Comparison of ENCODE assay signal across 34 mouse cellular contexts in the genomic region with DNA sequence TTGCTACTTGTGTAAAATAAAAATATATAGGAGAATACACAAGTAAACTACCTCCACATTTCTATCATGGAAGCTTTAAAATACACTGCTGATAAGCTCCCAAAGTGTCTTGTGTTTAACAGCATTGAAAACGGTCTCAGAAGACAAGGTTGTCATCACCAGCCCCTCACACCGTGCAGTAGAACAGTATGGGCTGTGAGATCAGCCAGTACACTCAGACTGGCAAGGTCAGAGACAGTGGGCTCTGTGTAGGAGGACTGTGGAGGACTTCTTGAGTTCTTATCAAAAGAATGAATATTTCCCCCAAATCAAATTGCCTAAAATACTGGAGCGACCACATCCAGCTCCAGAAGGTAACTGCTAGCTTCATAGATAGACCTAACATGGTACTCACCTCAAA. TPM values are rescaled to one million over a fixed set of nuclear protein-coding genes. Genes with fewer than 3 reads are reported as not detected.
A peak's percentile ranks its signal among the peaks of the same experiment; 100 is the strongest.
DNase-seq lines count a peak whose midpoint lies in the region; ATAC-seq and TF ChIP-seq lines count a peak whose summit lies in the region.
"Had no signal": no experiment of that assay in that cellular context is flagged by ENCODE, and none has a peak within 500 bp of the region (broad histone marks: within the 10 kb centered on the region; RNA-seq: fewer than 3 reads in every experiment).

No protein-coding gene starts in this region.

- no peaks in the 10 kb centered on the region for H3K79me2 ChIP-seq in CH12.LX (replicated peaks; ENCODE audit: control insufficient read depth, extremely low read depth, insufficient read depth, poor library complexity, severe bottlenecking)

- no peak overlapping the region for H3K27ac ChIP-seq in heart, embryonic 10.5 days
- no peak overlapping the region for H3K27ac ChIP-seq in intestine, embryonic 14.5 days (ENCODE audit: low read depth)
- no peak overlapping the region for H3K27ac ChIP-seq in intestine, embryonic 15.5 days
- H3K27ac ChIP-seq in CH12.LX (ENCODE audit: insufficient read depth, low read depth), result peak overlapping the region; percentile 91
- H3K27ac ChIP-seq: hindbrain, embryonic 10.5 days; hindbrain, embryonic 15.5 days; kidney, postnatal 0 days; liver, embryonic 15.5 days; lung, embryonic 15.5 days; midbrain, embryonic 12.5 days; neural tube, embryonic 13.5 days; stomach, embryonic 15.5 days had no signal

- H3K9me3 ChIP-seq in heart, embryonic 10.5 days, result no peaks in the 10 kb centered on the region; the same call in 1 of the 2 replicates
- peaks cover 10% of the 10 kb centered on the region; the same call in 1 of the 2 replicates for H3K9me3 ChIP-seq in intestine, embryonic 14.5 days (ENCODE audit: control insufficient read depth, low read length)
- no peaks in the 10 kb centered on the region for H3K9me3 ChIP-seq in intestine, embryonic 15.5 days
- H3K9me3 ChIP-seq in CH12.LX (replicated peaks; ENCODE audit: low read length), result peaks cover 16% of the 10 kb centered on the region
- H3K9me3 ChIP-seq: liver, embryonic 15.5 days; lung, embryonic 15.5 days; stomach, embryonic 15.5 days had no signal

- peaks cover 26% of the 10 kb centered on the region for H3K4me1 ChIP-seq in heart, embryonic 10.5 days
- H3K4me1 ChIP-seq in intestine, embryonic 14.5 days (replicated peaks; ENCODE audit: control insufficient read depth, insufficient read depth, low read length), result no peaks in the 10 kb centered on the region
- no peaks in the 10 kb centered on the region for H3K4me1 ChIP-seq in intestine, embryonic 15.5 days (replicated peaks)
- H3K4me1 ChIP-seq in CH12.LX (ENCODE audit: control insufficient read depth in 1 of 2, insufficient read depth in 2 of 2), result peaks cover 10 to 41% of the 10 kb centered on the region in 2 experiments
- H3K4me1 ChIP-seq: hindbrain, embryonic 10.5 days; hindbrain, embryonic 15.5 days; lung, embryonic 15.5 days; midbrain, embryonic 12.5 days; neural tube, embryonic 13.5 days; stomach, embryonic 15.5 days had no signal

- no peak overlapping the region for H3K9ac ChIP-seq in intestine, embryonic 14.5 days (ENCODE audit: low read length)
- H3K9ac ChIP-seq in intestine, embryonic 15.5 days, result no peak overlapping the region
- H3K9ac ChIP-seq in CH12.LX (ENCODE audit: insufficient read depth, low read depth), result no peak overlapping the region
- H3K9ac ChIP-seq: hindbrain, embryonic 15.5 days; liver, embryonic 15.5 days; lung, embryonic 15.5 days; midbrain, embryonic 12.5 days; neural tube, embryonic 13.5 days; stomach, embryonic 15.5 days had no signal

- no peak for TF ChIP-seq POLR2A in CH12.LX (IDR thresholded peaks at IDR 0.05; ENCODE audit: low read depth, low read length)

- no peak for TF ChIP-seq CTCF in CH12.LX (conservative IDR thresholded peaks at IDR 0.05 in 1 of 2, IDR thresholded peaks at IDR 0.05 in 1 of 2; ENCODE audit: low read depth in 2 of 2, low read length in 2 of 2)

- H3K4me2 ChIP-seq in intestine, embryonic 14.5 days (ENCODE audit: low read length), result no peak overlapping the region
- H3K4me2 ChIP-seq in intestine, embryonic 15.5 days (replicated peaks), result no peak overlapping the region
- no peak overlapping the region for H3K4me2 ChIP-seq in CH12.LX (ENCODE audit: insufficient read depth, low read depth, poor library complexity, severe bottlenecking)
- H3K4me2 ChIP-seq: hindbrain, embryonic 15.5 days; liver, embryonic 15.5 days; lung, embryonic 15.5 days; midbrain, embryonic 12.5 days; neural tube, embryonic 13.5 days; stomach, embryonic 15.5 days had no signal

- no peak for ATAC-seq in intestine, embryonic 14.5 days (replicated peaks; ENCODE audit: low FRiP score, low TSS enrichment, low read depth)
- ATAC-seq in intestine, embryonic 15.5 days, result no peak
- ATAC-seq: forebrain, embryonic 16.5 days; intestine, embryonic 16.5 days had no signal

- no peak overlapping the region for H3K4me3 ChIP-seq in heart, embryonic 10.5 days
- H3K4me3 ChIP-seq in intestine, embryonic 14.5 days (ENCODE audit: low read depth, low read length), result no peak overlapping the region
- no peak overlapping the region for H3K4me3 ChIP-seq in intestine, embryonic 15.5 days (replicated peaks)
- H3K4me3 ChIP-seq in CH12.LX (replicated peaks in 1 of 3; ENCODE audit: low read depth in 2 of 3, low read length in 2 of 3, poor library complexity in 1 of 3), result no peak overlapping the region
- H3K4me3 ChIP-seq: erythroblast, embryonic 14.5 days; hindbrain, embryonic 10.5 days; hindbrain, embryonic 15.5 days; liver, embryonic 15.5 days; lung, embryonic 15.5 days; midbrain, embryonic 12.5 days; myocyte; neural tube, embryonic 13.5 days; stomach, embryonic 15.5 days had no signal

- intact Hi-C loops in heart, postnatal 14 days (cut with DNase I), result no loop called here

- in situ Hi-C loops in CH12.LX (cut with MboI; ENCODE audit: low pct_ligation_motif_present, low pct_unique_long_range_greater_than_20kb, low sequenced_read_pairs), result no loop called here

- H3K27me3 ChIP-seq in heart, embryonic 10.5 days (ENCODE audit: insufficient read depth, poor library complexity, severe bottlenecking), result no peaks in the 10 kb centered on the region
- H3K27me3 ChIP-seq in intestine, embryonic 14.5 days (replicated peaks; ENCODE audit: control insufficient read depth, insufficient read depth, low read length), result no peaks in the 10 kb centered on the region
- no peaks in the 10 kb centered on the region for H3K27me3 ChIP-seq in intestine, embryonic 15.5 days (replicated peaks)
- no peaks in the 10 kb centered on the region for H3K27me3 ChIP-seq in CH12.LX (replicated peaks)
- H3K27me3 ChIP-seq: hindbrain, embryonic 15.5 days; liver, embryonic 15.5 days; lung, embryonic 15.5 days; megakaryocyte, embryonic 14.5 days; midbrain, embryonic 12.5 days; neural tube, embryonic 13.5 days; stomach, embryonic 15.5 days had no signal

- dilution Hi-C loops in CH12.LX (cut with MboI; ENCODE audit: extremely low pct_ligation_motif_present, extremely low pct_unique_long_range_greater_than_20kb, low sequenced_read_pairs), result no loop called here

- no peak for TF ChIP-seq RAD21 in CH12.LX (IDR thresholded peaks at IDR 0.05; ENCODE audit: low read depth, low read length)

- peak; percentile 79 for DNase-seq in heart, embryonic 10.5 days (ENCODE audit: low spot score)
- DNase-seq in heart, postnatal 14 days, result no peak
- peak; percentile 20 for DNase-seq in intestine, embryonic 14.5 days (ENCODE audit: low spot score)
- DNase-seq in CH12.LX (ENCODE audit: extremely low read depth), result no peak
- peak; percentile 33 for DNase-seq in naive thymus-derived CD4-positive, alpha-beta T cell, adult 2 months (ENCODE audit: low read depth)
- no peak for DNase-seq in lung, postnatal 4 days
- DNase-seq: adrenal gland, postnatal 14 days; cerebellum, adult 18-20 months; cerebellum, postnatal 14 days; gastrocnemius, postnatal 14 days; kidney, adult 8-10 months; kidney, postnatal 4 days; layer of hippocampus, postnatal 36 days; liver; thymus, postnatal 14 days had no signal

- peaks cover 13% of the 10 kb centered on the region for H3K36me3 ChIP-seq in heart, embryonic 10.5 days
- H3K36me3 ChIP-seq in intestine, embryonic 14.5 days (ENCODE audit: control insufficient read depth, insufficient read depth, low read length), result peaks cover 1% of the 10 kb centered on the region; the same call in 1 of the 2 replicates
- H3K36me3 ChIP-seq in intestine, embryonic 15.5 days, result no peaks in the 10 kb centered on the region
- peaks cover 0 to 19% of the 10 kb centered on the region in 2 experiments for H3K36me3 ChIP-seq in CH12.LX (replicated peaks in 1 of 2; ENCODE audit: control insufficient read depth in 1 of 2, insufficient read depth in 1 of 2, low read length in 1 of 2)
- H3K36me3 ChIP-seq: lung, embryonic 15.5 days had no signal

- TF ChIP-seq EP300 in CH12.LX (IDR thresholded peaks at IDR 0.05; ENCODE audit: low read length), result no peak

- WGBS in heart, embryonic 10.5 days, result 39% methylated on average over 3 of the region's 3 CpGs
- WGBS in intestine, embryonic 14.5 days, result 88% methylated on average over 3 of the region's 3 CpGs
- WGBS in intestine, embryonic 15.5 days, result 89% methylated on average over 3 of the region's 3 CpGs

TF ChIP-seq in CH12.LX, 34 proteins besides CTCF, POLR2A, EP300 and RAD21 (continues in another document):
- no peak for TF ChIP-seq TCF12 (IDR thresholded peaks at IDR 0.05; ENCODE audit: low read depth, low read length)
- no peak for TF ChIP-seq KAT2A (IDR thresholded peaks at IDR 0.05; ENCODE audit: insufficient replicate concordance, low read length)
- TF ChIP-seq RCOR1 (conservative IDR thresholded peaks at IDR 0.05; ENCODE audit: low read depth, low read length), result no peak
- no peak for TF ChIP-seq NELFE (IDR thresholded peaks at IDR 0.05; ENCODE audit: low read depth, low read length)
- no peak for TF ChIP-seq MYC (IDR thresholded peaks at IDR 0.05; ENCODE audit: low read depth, low read length)
- TF ChIP-seq USF2 (conservative IDR thresholded peaks at IDR 0.05; ENCODE audit: low read depth, low read length), result no peak
- TF ChIP-seq HCFC1 (IDR thresholded peaks at IDR 0.05; ENCODE audit: low read depth, low read length), result no peak
- no peak for TF ChIP-seq BHLHE40 (IDR thresholded peaks at IDR 0.05; ENCODE audit: low read depth, low read length)
- TF ChIP-seq ZKSCAN1 (IDR thresholded peaks at IDR 0.05; ENCODE audit: borderline replicate concordance, low read depth, low read length), result no peak
- TF ChIP-seq ZMIZ1 (IDR thresholded peaks at IDR 0.05; ENCODE audit: low read depth, low read length), result no peak
- no peak for TF ChIP-seq E2F4 (IDR thresholded peaks at IDR 0.05; ENCODE audit: insufficient replicate concordance, low read depth, low read length)
- TF ChIP-seq CHD1 (IDR thresholded peaks at IDR 0.05; ENCODE audit: low read depth, low read length), result no peak
- TF ChIP-seq ELF1 (IDR thresholded peaks at IDR 0.05; ENCODE audit: low read depth, low read length), result no peak

RNA-seq across cellular contexts. Expression of a gene that starts 24.0 kb away (rescaled TPM):
- 0.34 TPM in 1 of 2 replicates, not detected in the other for polyA plus RNA-seq in heart, embryonic 10.5 days (2016; fragmentation: Nextera tagmentation; extraction: Ambion mirVana)
- total RNA-seq in heart, postnatal 14 days (2021), result under 1 TPM in 1 of 2 experiments, not detected in 1; 0.39 TPM
- polyA plus RNA-seq in intestine, embryonic 14.5 days (2014; fragmentation: Nextera tagmentation; extraction: Ambion mirVana), result 0.23 and 0.62 TPM in 2 replicates
- polyA plus RNA-seq in intestine, embryonic 15.5 days (2015; fragmentation: Nextera tagmentation; extraction: Ambion mirVana), result 0.29 and 0.34 TPM in 2 replicates
- total RNA-seq in CH12.LX (2012; rRNA removed) (26.8 and 33.5 TPM in 2 replicates), CH12.LX (2014; rRNA removed) (32.5 and 37.0 TPM in 2 replicates)
- polyA plus RNA-seq in CH12.LX (2012; ENCODE audit: insufficient read length, low read depth), result 37.8 and 46.2 TPM in 2 replicates
- total RNA-seq: gastrocnemius, postnatal 14 days; layer of hippocampus, adult 8-10 months; layer of hippocampus, postnatal 36 days; left cerebral cortex, postnatal 10 days; midbrain, postnatal 0 days had no signal
- polyA plus RNA-seq: brain, embryonic 14.5 days; erythroblast, embryonic 14.5 days; heart, embryonic 14.5 days; myocyte had no signal

RNA-seq across cellular contexts. Expression of a gene that starts 25.4 kb away (rescaled TPM):
- polyA plus RNA-seq in heart, embryonic 10.5 days (2016; fragmentation: Nextera tagmentation; extraction: Ambion mirVana), result 1.6 and 2.3 TPM in 2 replicates
- under 1 TPM; 0.54 to 0.67 TPM for total RNA-seq in heart, postnatal 14 days (2021)
- polyA plus RNA-seq in intestine, embryonic 14.5 days (2014; fragmentation: Nextera tagmentation; extraction: Ambion mirVana), result 3.4 and 4.7 TPM in 2 replicates
- polyA plus RNA-seq in intestine, embryonic 15.5 days (2015; fragmentation: Nextera tagmentation; extraction: Ambion mirVana), result 3.7 TPM in 2 replicates
- total RNA-seq in CH12.LX (2012; rRNA removed), result 3.6 and 4.0 TPM in 2 replicates
- 16.2 and 16.3 TPM in 2 replicates for total RNA-seq in CH12.LX (2014; rRNA removed)
- polyA plus RNA-seq in CH12.LX (2012; ENCODE audit: insufficient read length, low read depth), result 8.3 and 8.7 TPM in 2 replicates

Comparison
In these comparisons a context has a peak if more than half of its experiments do, and no peak if none do; other contexts are left out.
1. DNase-seq: peak in heart, embryonic 10.5 days (single experiment), intestine, embryonic 14.5 days (single experiment) and naive thymus-derived CD4-positive, alpha-beta T cell, adult 2 months (single experiment); none in heart, postnatal 14 days (0 of 2), CH12.LX (single experiment) and lung, postnatal 4 days (0 of 2).
2. RNA of a gene that starts 24.0 kb away (polyA plus RNA-seq): 37.8 to 46.2 TPM in CH12.LX; 0.23 to 0.62 TPM in intestine, embryonic 14.5 days, 0.29 to 0.34 TPM in intestine, embryonic 15.5 days and 0.34 TPM in heart, embryonic 10.5 days; every median in the first group is over 10 times any median in the second.